Mouse (Mus musculus) skeletal muscle tissue, adult 2 months (tissue): ENCODE data around the gene Sod3.

ENCODE experiments used
- DNase-seq: peaks from one replicate; pipeline ENCODE4 v3.0.0-alpha.2; 2012; ENCODE audit warnings: low read depth, low spot score

Sod3 gene

DNA sequence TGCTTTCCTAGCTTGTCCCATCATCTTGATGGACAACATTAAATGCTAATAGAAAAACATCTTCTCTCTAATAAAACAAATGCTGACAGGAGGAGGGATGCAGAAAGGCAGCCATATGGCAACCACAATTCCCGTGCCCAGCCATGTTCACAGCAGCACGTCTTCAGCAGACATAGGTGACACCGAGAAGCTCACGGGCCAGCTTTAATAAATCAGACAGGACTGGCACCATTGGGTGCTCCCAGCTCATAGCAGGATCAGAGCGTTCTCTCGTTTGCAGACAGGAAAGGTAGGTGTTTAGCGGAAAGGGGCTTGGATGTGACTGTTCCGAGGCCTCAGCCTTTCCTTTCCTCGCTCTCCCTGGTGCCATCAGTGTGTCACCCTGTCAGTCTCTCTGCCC lies 12.3 kb downstream of the Sod3 start:
- DNase-seq: no peak

GRCm38 (mm10) chr5:52382837-52383236 lies 19.2 kb downstream of the Sod3 start:
- no peak for DNase-seq

DNA sequence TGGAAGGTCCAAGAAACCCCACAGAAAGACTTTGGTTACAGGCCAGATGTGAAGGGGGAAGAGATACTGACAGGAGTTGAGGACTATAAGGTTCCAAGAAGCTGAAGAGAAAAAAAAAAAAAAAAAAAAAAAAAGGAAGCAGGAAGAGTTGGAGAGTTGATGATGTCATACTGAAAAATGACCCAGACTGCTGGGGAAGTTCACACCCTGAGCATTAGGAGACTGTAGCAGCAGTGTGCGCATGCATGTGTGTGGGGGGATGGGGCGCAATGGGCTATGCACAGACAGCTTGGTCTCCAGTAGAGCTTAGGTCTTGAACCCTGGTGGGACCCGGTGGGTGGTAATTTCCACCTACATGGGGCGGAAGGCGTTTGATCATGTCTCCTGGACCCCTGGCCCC lies 20.2 kb downstream of the Sod3 start:
- DNase-seq: no peak

DNA sequence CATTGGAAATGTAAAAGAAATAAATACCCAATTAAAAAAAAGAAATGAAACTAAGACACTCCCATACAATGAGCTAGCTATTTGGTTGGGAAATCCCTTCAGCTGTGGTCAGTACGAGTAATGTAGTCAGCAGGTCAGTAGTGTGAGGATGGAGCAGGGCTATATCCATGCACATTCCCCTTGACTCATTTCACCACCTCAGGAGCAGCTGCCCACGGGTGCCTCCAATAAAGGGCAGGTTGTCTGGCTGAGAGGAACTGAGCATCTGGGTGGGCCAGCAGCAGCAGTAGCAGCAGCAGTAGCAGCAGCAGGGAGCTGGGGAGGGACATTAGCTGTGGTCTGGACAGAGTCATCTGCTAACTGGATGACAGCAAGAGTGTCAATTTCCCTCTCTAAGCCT lies 22.4 kb downstream of the Sod3 start:
- DNase-seq: no peak

DNA sequence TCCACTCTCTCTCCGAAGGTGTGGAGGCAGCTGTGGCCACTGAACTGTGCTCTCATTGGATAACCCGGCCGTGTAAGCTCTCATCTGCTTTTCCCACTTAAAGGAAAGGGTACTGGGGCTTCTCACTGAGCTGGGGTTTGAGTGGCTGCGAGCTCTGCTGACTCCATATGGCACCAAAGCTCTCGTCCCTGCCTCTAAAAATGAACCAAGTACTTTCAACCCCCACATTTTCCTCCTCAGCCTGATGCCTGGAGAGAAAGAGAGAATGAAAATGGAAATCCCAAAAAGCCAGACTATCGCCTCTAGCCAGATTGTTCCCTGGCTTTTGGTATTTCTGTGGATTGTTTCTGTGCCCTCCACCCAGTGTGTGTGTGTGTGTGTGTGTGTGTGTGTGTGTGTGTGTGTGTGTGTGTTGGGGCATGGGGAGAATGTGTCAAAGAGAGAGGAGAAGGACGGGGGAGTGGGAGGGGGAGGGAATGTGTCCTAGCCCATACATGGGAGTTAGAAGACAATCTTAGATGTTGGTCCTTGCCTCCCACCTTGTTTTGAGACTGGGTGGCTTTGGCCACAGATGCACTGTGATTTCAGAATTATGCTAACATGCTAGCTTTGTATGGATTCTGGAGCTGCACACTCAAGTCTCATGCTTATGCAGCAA lies 24.6 kb downstream of the Sod3 start:
- DNase-seq: no peak

DNA sequence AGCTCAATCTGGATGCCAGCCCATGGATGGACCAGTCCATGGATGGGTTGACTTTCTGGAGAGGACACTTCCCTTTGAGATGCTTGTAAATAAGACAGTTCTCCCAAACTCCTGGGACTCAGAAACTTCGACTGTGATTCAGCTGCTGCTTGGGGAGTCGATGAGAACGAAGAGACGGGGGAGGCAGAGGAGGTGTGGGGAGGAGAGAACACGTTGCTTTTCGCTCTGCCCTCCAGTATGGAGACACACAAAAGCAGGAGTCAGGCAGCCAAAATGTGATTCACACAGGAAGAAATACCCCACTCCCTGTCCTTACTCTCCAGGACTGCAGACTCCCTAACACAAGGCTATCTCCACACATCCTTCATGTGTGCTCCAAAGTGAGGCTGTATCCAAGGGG lies 26.8 kb downstream of the Sod3 start:
- DNase-seq: no peak

DNA sequence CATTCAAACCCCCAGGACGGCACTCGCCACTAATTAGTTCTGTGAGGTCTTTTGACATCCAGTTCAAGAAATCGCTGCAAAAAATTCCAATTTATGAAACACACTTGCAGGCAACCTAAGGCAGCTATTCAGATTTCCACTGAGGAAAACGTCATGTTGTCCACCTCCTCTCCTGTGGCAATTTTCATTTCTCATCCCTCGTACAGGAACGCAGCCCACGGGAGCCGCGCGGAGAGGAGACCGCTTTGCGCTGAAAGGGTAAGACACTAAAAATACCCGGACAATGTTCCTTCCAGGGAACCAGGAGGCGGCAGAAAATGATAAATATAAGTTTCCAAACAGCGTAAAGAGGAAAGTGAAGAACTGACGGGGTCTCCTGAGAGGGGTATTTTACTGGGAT lies 27.9 kb downstream of the Sod3 start:
- DNase-seq: no peak

DNA sequence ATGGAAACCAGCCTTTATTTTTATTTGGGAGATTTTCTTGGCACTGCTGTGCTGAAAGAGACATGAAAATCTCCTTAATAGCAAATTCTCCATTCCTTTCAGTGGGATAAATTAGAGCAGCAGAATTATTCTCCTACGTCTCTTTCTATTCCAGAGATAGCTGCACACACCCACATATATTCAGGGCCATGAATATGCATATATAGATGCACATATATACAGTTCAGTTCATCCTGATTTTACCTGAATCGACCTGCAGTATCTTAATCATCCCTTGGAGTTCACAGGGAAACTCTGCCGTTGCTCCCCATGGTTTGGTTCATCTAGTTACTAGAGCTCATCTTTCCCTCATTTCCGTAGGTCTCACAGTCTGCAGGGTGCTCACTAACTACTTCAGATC lies 30.2 kb downstream of the Sod3 start:
- DNase-seq: no peak

DNA sequence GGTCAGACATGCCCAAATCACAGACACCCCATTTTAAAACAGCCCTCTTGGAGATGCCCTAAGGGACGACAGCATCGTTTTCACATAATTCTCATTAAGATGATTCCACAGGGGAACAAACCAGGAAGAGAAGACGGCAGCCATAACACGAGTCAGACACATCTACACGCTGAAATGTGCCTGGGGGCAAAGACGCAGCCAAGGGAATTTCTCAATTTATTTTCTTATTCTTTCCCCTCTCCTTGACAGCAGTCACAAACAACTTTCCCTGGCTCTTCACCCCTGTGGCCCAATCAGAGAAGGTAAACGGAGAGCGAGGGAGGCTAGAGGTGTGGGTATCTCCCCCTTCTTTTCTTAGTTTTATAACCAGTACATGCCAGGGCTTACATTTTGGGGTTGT lies 40.8 kb downstream of the Sod3 start:
- DNase-seq: no peak

DNA sequence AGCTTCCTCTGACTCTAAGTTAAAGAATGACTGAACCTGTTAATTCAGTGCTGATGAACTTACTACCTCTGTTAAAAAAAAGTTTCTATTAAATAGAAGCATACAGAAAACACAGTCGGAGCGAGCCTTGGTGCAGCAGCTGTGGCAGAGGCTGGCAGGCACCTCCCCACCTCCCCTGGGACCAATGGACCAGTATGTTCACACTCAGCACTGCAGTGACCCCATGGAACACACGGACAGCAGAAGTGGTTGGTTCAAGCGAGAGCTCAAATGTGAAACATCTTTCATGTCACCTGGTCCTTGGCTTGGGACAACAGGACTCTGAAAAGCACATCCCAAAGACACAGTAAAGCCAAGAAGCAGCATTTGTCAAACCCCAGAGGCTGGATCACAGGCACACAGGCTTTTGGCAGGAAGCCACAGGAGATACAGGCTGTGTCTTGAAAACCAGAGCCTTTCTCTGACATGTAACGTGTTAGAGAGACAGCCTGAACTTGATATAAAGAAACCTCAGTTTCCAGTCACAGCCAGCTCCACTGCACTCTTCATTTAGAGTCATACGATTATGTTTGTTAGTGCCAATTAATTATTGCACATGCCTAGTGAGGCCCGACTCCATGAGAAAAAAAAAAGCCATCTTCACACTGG lies 45.2 kb downstream of the Sod3 start:
- no peak for DNase-seq

DNA sequence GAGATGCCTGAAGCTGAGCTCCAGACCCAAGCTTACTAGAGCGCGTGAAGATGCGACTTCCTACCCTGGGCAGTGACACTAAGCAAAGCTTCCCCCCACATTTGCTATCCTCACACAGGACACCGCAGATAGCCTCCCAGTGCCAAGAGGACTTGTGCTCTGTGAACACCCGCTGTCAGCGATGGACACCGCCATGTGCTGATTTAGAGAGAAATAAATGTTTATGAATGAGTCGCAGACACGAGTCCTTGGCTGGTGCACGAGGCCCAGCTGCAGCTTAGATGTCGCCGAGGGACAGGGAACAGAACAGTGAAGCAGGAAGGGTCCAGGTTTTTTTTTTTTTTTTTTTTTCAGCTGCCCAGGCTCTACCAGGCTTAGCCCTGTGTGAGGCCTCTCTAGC lies 46.6 kb downstream of the Sod3 start:
- no peak for DNase-seq

GRCm38 (mm10) chr5:52411567-52411966 lies 48.0 kb downstream of the Sod3 start:
- no peak for DNase-seq

DNA sequence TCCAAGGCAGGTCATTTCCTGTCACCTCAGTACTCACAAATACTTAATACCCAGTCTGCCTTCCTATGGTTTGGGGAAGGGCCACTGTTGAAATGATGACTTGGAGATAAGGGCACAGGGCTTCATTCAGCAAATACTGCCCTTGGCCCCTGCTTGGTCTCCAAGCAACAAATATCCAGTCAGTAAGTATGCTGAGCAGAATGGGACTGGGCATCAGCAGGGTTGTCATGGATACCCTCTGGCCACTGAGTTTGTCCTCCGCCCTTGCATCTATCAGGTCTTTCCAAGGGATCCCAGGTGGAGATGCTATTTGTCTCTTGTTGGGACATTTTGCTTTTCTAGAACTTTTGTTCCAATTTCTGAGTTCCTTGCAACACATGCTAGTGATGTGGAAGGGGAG lies 51.6 kb downstream of the Sod3 start:
- DNase-seq: no peak

GRCm38 (mm10) chr5:52415917-52416316 lies 52.3 kb downstream of the Sod3 start:
- no peak for DNase-seq

GRCm38 (mm10) chr5:52416485-52416884 lies 52.9 kb downstream of the Sod3 start:
- no peak for DNase-seq
